In the genomic region with DNA sequence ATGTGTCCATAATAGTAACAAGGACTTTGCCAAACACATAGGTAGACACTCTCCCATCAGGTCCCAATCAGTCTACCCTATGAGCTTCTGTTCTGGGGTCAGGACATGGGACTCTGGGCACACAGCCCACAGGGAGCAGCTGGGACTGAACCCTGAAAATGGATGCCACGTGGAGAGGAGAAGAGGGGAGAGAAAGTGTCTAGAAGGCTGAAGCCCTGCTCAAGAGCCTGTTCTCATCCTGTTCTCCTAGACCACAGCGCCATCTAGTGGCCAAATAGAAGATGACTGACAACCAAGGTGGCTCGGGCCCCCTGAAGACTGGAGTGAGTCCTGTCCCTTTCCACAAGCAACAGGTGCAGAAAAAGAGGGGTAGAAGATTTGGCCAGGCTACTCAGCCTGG, we compare ENCODE assay signal across 9 mouse cellular contexts.
A peak's percentile ranks its signal among the peaks of the same experiment; 100 is the strongest.
DNase-seq lines count a peak whose midpoint lies in the region; ATAC-seq and TF ChIP-seq lines count a peak whose summit lies in the region.
"Had no signal": no experiment of that assay in that cellular context is flagged by ENCODE, and none has a peak within 500 bp of the region (broad histone marks: within the 10 kb centered on the region; RNA-seq: fewer than 3 reads in every experiment).

No protein-coding gene starts in this region.

- H3K4me3 ChIP-seq in forebrain, embryonic 14.5 days (ENCODE audit: low read depth, low read length), result no peak overlapping the region
- no peak overlapping the region for H3K4me3 ChIP-seq in hindbrain, embryonic 14.5 days (replicated peaks; ENCODE audit: low read length)
- H3K4me3 ChIP-seq: megakaryocyte, embryonic 14.5 days had no signal

- WGBS in forebrain, embryonic 14.5 days, result 6% methylated on average over 3 of the region's 3 CpGs
- 4% methylated on average over 3 of the region's 3 CpGs for WGBS in hindbrain, embryonic 14.5 days

- in situ Hi-C loops in Patski (cut with MboI; ENCODE audit: low pct_unique_long_range_greater_than_20kb), result loop anchor here (10.0 to 25.0 kb wide), 3 partner anchors 1370 to 1763 kb away; a partner anchor contains a TSS

- peak; percentile 69 for TF ChIP-seq CTCF in Patski (IDR thresholded peaks at IDR 0.05)

- CTCF ChIA-PET in Patski (lab: Charles Lee), result interaction anchor here (1.3 to 4.2 kb wide), 3 partner anchors 12 to 193 kb away, joined by 4 to 12 read pairs (median 5); no protein-coding TSS in a partner anchor

- POLR2A ChIA-PET in Patski (lab: Charles Lee), result no interaction called here

- H3K36me3 ChIP-seq in forebrain, embryonic 14.5 days (ENCODE audit: control insufficient read depth, insufficient read depth, low read length), result no peaks in the 10 kb centered on the region
- H3K36me3 ChIP-seq in hindbrain, embryonic 14.5 days (replicated peaks; ENCODE audit: control insufficient read depth, insufficient read depth), result no peaks in the 10 kb centered on the region

- H3K27ac ChIP-seq in forebrain, embryonic 14.5 days (ENCODE audit: low read depth, low read length), result no peak overlapping the region
- H3K27ac ChIP-seq in hindbrain, embryonic 14.5 days, result no peak overlapping the region

- H3K9me3 ChIP-seq in forebrain, embryonic 14.5 days (replicated peaks; ENCODE audit: control insufficient read depth, low read length), result no peaks in the 10 kb centered on the region
- no peaks in the 10 kb centered on the region for H3K9me3 ChIP-seq in hindbrain, embryonic 14.5 days (ENCODE audit: control insufficient read depth, low read length)
- H3K9me3 ChIP-seq: megakaryocyte, embryonic 14.5 days had no signal

- H3K27me3 ChIP-seq in Patski, result no peaks in the 10 kb centered on the region
- H3K27me3 ChIP-seq in forebrain, embryonic 14.5 days (replicated peaks; ENCODE audit: control insufficient read depth, insufficient read depth, low read length), result no peaks in the 10 kb centered on the region
- no peaks in the 10 kb centered on the region for H3K27me3 ChIP-seq in hindbrain, embryonic 14.5 days (ENCODE audit: control insufficient read depth, insufficient read depth, low read length)

- H3K4me2 ChIP-seq in forebrain, embryonic 14.5 days (ENCODE audit: low read length), result no peak overlapping the region
- H3K4me2 ChIP-seq in hindbrain, embryonic 14.5 days (replicated peaks), result no peak overlapping the region

- no peaks in the 10 kb centered on the region for H3K4me1 ChIP-seq in forebrain, embryonic 14.5 days (ENCODE audit: control insufficient read depth, insufficient read depth, low read length)
- 0 out of 2 replicates have a peak, but pooled peaks cover under 1% of the 10 kb centered on the region for H3K4me1 ChIP-seq in hindbrain, embryonic 14.5 days (replicated peaks; ENCODE audit: control insufficient read depth, insufficient read depth, low read length)

- no peak for DNase-seq in Patski (ENCODE audit: low read depth, low spot score)
- DNase-seq in cerebellum, adult 11 months, result peak; percentile 62
- peak; percentile 91 for DNase-seq in forebrain, embryonic 14.5 days (ENCODE audit: low spot score)
- peak; percentile 95 for DNase-seq in hindbrain, embryonic 14.5 days (ENCODE audit: low spot score)
- peak; percentile 70 to 77 for DNase-seq in layer of hippocampus, postnatal 14 days (ENCODE audit: low spot score in 2 of 2)
- DNase-seq in right cerebral cortex, postnatal 14 days, result peak; percentile 78
- DNase-seq in yolk sac, embryonic 10.5 days (ENCODE audit: low spot score), result peak; percentile 36

- H3K9ac ChIP-seq in forebrain, embryonic 14.5 days (ENCODE audit: low read length), result no peak overlapping the region
- H3K9ac ChIP-seq in hindbrain, embryonic 14.5 days, result no peak overlapping the region

- ATAC-seq in Patski, result no peak
- peak; percentile 56 for ATAC-seq in forebrain, embryonic 14.5 days
- ATAC-seq in hindbrain, embryonic 14.5 days (ENCODE audit: low FRiP score), result peak; percentile 56; the same call in 1 of the 2 replicates
- ATAC-seq in megakaryocyte, adult 5-6 weeks (ENCODE audit: poor library complexity, severe bottlenecking), result peak; percentile 61
